ENCODE assay signal across 26 mouse cellular contexts in genomic region chr1:86312269-86312668, GRCm38 (mm10). TPM values are rescaled to one million over a fixed set of nuclear protein-coding genes. Genes with fewer than 3 reads are reported as not detected.
DNase-seq lines count a peak whose midpoint lies in the region; ATAC-seq and TF ChIP-seq lines count a peak whose summit lies in the region.
"Had no signal": no experiment of that assay in that cellular context is flagged by ENCODE, and none has a peak within 500 bp of the region (broad histone marks: within the 10 kb centered on the region; RNA-seq: fewer than 3 reads in every experiment).

No protein-coding gene starts in this region.

- H3K27ac ChIP-seq in kidney, postnatal 0 days: peak overlapping the region; percentile 22; the same call in 1 of the 2 replicates
- H3K27ac ChIP-seq in liver, embryonic 12.5 days: peak overlapping the region; percentile 89
- H3K27ac ChIP-seq: forebrain, embryonic 15.5 days; hindbrain, embryonic 14.5 days; layer of hippocampus, adult 2 months; midbrain, embryonic 10.5 days; neural tube, embryonic 15.5 days had no signal

- H3K27me3 ChIP-seq in kidney, postnatal 0 days (ENCODE audit: insufficient read depth, low read length): no peaks in the 10 kb centered on the region
- H3K27me3 ChIP-seq in liver, embryonic 12.5 days (replicated peaks): peaks cover 4% of the 10 kb centered on the region; the same call in 1 of the 2 replicates
- H3K27me3 ChIP-seq: forebrain, embryonic 15.5 days; lung, embryonic 15.5 days; neural tube, embryonic 15.5 days; Patski had no signal

- no peak overlapping the region for H3K4me2 ChIP-seq in kidney, postnatal 0 days (ENCODE audit: low read length)
- H3K4me2 ChIP-seq in liver, embryonic 12.5 days: peak overlapping the region; percentile 50
- H3K4me2 ChIP-seq: forebrain, embryonic 15.5 days; hindbrain, embryonic 14.5 days; neural tube, embryonic 15.5 days had no signal

- ATAC-seq in kidney, postnatal 0 days (replicated peaks; ENCODE audit: low FRiP score, low read depth): no peak
- ATAC-seq in liver, embryonic 12.5 days: peak; percentile 97
- ATAC-seq in megakaryocyte progenitor cell, adult 5-6 weeks (replicated peaks; ENCODE audit: poor library complexity): peak; percentile 95
- ATAC-seq: forebrain, embryonic 15.5 days; inflammation-experienced regulatory T-cells, adult 6 months; Patski had no signal

- 83% methylated on average over 3 of the region's 3 CpGs for WGBS in kidney, postnatal 0 days
- 38% methylated on average over 3 of the region's 3 CpGs for WGBS in liver, embryonic 12.5 days (ENCODE audit: insufficient replicate concordance)

- no peaks in the 10 kb centered on the region for H3K36me3 ChIP-seq in kidney, postnatal 0 days (ENCODE audit: insufficient read depth, low read length)
- H3K36me3 ChIP-seq in liver, embryonic 12.5 days: peaks cover 3% of the 10 kb centered on the region; the same call in 1 of the 2 replicates
- H3K36me3 ChIP-seq: forebrain, embryonic 15.5 days; G1E; lung, embryonic 15.5 days; midbrain, embryonic 10.5 days; neural tube, embryonic 15.5 days had no signal

- no peak for TF ChIP-seq CTCF in kidney, postnatal 0 days (IDR thresholded peaks at IDR 0.05; ENCODE audit: low read depth)

- H3K4me1 ChIP-seq in kidney, postnatal 0 days (replicated peaks; ENCODE audit: insufficient read depth, low read length): no peaks in the 10 kb centered on the region
- peaks cover 60% of the 10 kb centered on the region for H3K4me1 ChIP-seq in liver, embryonic 12.5 days
- H3K4me1 ChIP-seq: forebrain, embryonic 15.5 days; neural tube, embryonic 15.5 days had no signal

- H3K9ac ChIP-seq in kidney, postnatal 0 days (ENCODE audit: low read depth, low read length): no peak overlapping the region
- no peak overlapping the region for H3K9ac ChIP-seq in liver, embryonic 12.5 days
- H3K9ac ChIP-seq: forebrain, embryonic 15.5 days; hindbrain, embryonic 14.5 days; lung, embryonic 15.5 days; neural tube, embryonic 15.5 days had no signal

- no peaks in the 10 kb centered on the region for H3K9me3 ChIP-seq in kidney, postnatal 0 days (replicated peaks; ENCODE audit: low read length)
- H3K9me3 ChIP-seq in liver, embryonic 12.5 days (replicated peaks): no peaks in the 10 kb centered on the region
- H3K9me3 ChIP-seq: forebrain, embryonic 15.5 days; G1E; lung, embryonic 15.5 days; midbrain, embryonic 10.5 days; neural tube, embryonic 15.5 days had no signal

- no peak for DNase-seq in kidney, postnatal 0 days (ENCODE audit: low spot score)
- DNase-seq in kidney, postnatal 14 days: no peak
- DNase-seq in c-Kit-positive CD71-positive TER-119-positive erythroid progenitor cells, embryonic 14.5 days (ENCODE audit: low spot score): peak; percentile 74
- no peak for DNase-seq in heart, adult 11 months
- DNase-seq in lung, postnatal 25 days (ENCODE audit: low spot score): no peak
- DNase-seq in thymus, adult 18-20 months: no peak
- DNase-seq: adrenal gland, adult 2 months; cerebellum, adult 2 months; cerebellum, postnatal 25 days; gastrocnemius, postnatal 14 days; heart, adult 18-20 months; heart, postnatal 36 days; layer of hippocampus, postnatal 36 days; lung, postnatal 4 days; thymus, postnatal 14 days had no signal

- no peak overlapping the region for H3K4me3 ChIP-seq in kidney, postnatal 0 days (replicated peaks; ENCODE audit: low read depth, low read length)
- H3K4me3 ChIP-seq in liver, embryonic 12.5 days: no peak overlapping the region
- H3K4me3 ChIP-seq: forebrain, embryonic 15.5 days; layer of hippocampus, adult 2 months; lung, embryonic 15.5 days; midbrain, embryonic 10.5 days; neural tube, embryonic 15.5 days had no signal

RNA-seq across cellular contexts. Expression of gene B3gnt7, which starts 9.6 kb away (rescaled TPM):
- 10.3 and 10.8 TPM in 2 replicates for polyA plus RNA-seq in kidney, postnatal 0 days (2015; fragmentation: Nextera tagmentation; extraction: Ambion mirVana)
- 4.7 and 4.8 TPM in 2 replicates for polyA plus RNA-seq in liver, embryonic 12.5 days (2016; fragmentation: Nextera tagmentation; extraction: Ambion mirVana)
- 0.90 and 1.1 TPM in 2 replicates for total RNA-seq in megakaryocyte progenitor cell, adult 5-6 weeks (2015)
- total RNA-seq in megakaryocyte progenitor cell, adult 5-6 weeks (2017): 0.47 and 0.83 TPM in 2 replicates
- polyA plus RNA-seq: G1E; inflammation-experienced regulatory T-cells, adult 6 months had no signal

RNA-seq across cellular contexts. Expression of gene Ncl, which starts 46.9 kb away (rescaled TPM):
- 295 and 332 TPM in 2 replicates for polyA plus RNA-seq in kidney, postnatal 0 days (2015; fragmentation: Nextera tagmentation; extraction: Ambion mirVana)
- polyA plus RNA-seq in liver, embryonic 12.5 days (2016; fragmentation: Nextera tagmentation; extraction: Ambion mirVana): 648 and 660 TPM in 2 replicates
- 728 and 799 TPM in 2 replicates for total RNA-seq in megakaryocyte progenitor cell, adult 5-6 weeks (2015)
- total RNA-seq in megakaryocyte progenitor cell, adult 5-6 weeks (2017): 665 and 1,023 TPM in 2 replicates
